Mouse (Mus musculus) neural tube, embryonic 12.5 days (tissue): ENCODE data around the gene Olfr690. TPM values are rescaled to one million over a fixed set of nuclear protein-coding genes. Genes with fewer than 3 reads are reported as not detected.
"Not testable (repeated sequence)": the region's sequence is repeated elsewhere in the genome, so short reads cannot be mapped to it uniquely, and the experiment has no call there.

Experiments
- ATAC-seq: fragments of 200-750 bp; cut with Nextera tagmentation; 2 replicates; pipeline ENCODE4 v1.8.0; 2017; ENCODE audit warnings: low read depth, mild to moderate bottlenecking, moderate TSS enrichment, moderate library complexity; ENCODE audit not compliant: low FRiP score
- H3K27ac ChIP-seq: fragments of 300-500 bp; sonication (generic); 2 replicates; pipeline ENCODE4 v1.5.1; 2016
- H3K27me3 ChIP-seq: fragments of 300-500 bp; sonication (generic); replicated peaks from 2 replicates; pipeline ENCODE4 v1.6.1; 2016; ENCODE audit warnings: mild to moderate bottlenecking
- H3K36me3 ChIP-seq: fragments of 300-500 bp; sonication (generic); 2 replicates; pipeline ENCODE4 v1.6.1; 2016; ENCODE audit warnings: mild to moderate bottlenecking
- H3K4me1 ChIP-seq: fragments of 300-500 bp; sonication (generic); 2 replicates; pipeline ENCODE4 v1.6.1; 2016
- H3K4me2 ChIP-seq: fragments of 300-500 bp; sonication (generic); replicated peaks from 2 replicates; pipeline ENCODE4 v1.6.1; 2016; ENCODE audit warnings: mild to moderate bottlenecking
- H3K4me3 ChIP-seq: fragments of 300-500 bp; sonication (generic); 2 replicates; pipeline ENCODE4 v1.5.1; 2016
- H3K9ac ChIP-seq: fragments of 300-500 bp; sonication (generic); 2 replicates; pipeline ENCODE4 v1.6.1; 2016; ENCODE audit warnings: mild to moderate bottlenecking
- H3K9me3 ChIP-seq: fragments of 300-500 bp; sonication (generic); 2 replicates; pipeline ENCODE4 v1.6.1; 2016; ENCODE audit warnings: mild to moderate bottlenecking
- WGBS: fragments of 180-500 bp; shearing (Covaris S2); methylation state at CpG from one replicate; pipeline ENCODE4 v1.1.7; 2016; 5-methylcytosine and 5-hydroxymethylcytosine counted together
- polyA plus RNA-seq: library from polyadenylated mRNA; unstranded; fragments of >200 nt; fragmentation: Nextera tagmentation; extraction: Ambion mirVana; gene quantifications from 2 replicates; pipeline ENCODE4 v1.2.1, GENCODE M21; 2016

The Olfr690 gene
- not detected in 2 replicates for polyA plus RNA-seq

- WGBS: 87% methylated on average over 1 of the region's 1 CpGs
- Histone ChIP-seq H3K4me1 (no peaks in the 10 kb centered on the region), H3K4me2 (no peak within 1 kb of the TSS), H3K4me3 (no peak within 1 kb of the TSS), H3K9ac (no peak within 1 kb of the TSS), H3K36me3 (no peaks in the 10 kb centered on the region), H3K27ac (no peak within 1 kb of the TSS), H3K9me3 (no peaks in the 10 kb centered on the region), H3K27me3 (no peaks in the 10 kb centered on the region)
- no peak for ATAC-seq
Measured at GRCm38 (mm10) chr7:105334004-105334403, at the start of gene Olfr690. TSS of gene Olfr690 (minus strand) at chr7:105334104.

DNA sequence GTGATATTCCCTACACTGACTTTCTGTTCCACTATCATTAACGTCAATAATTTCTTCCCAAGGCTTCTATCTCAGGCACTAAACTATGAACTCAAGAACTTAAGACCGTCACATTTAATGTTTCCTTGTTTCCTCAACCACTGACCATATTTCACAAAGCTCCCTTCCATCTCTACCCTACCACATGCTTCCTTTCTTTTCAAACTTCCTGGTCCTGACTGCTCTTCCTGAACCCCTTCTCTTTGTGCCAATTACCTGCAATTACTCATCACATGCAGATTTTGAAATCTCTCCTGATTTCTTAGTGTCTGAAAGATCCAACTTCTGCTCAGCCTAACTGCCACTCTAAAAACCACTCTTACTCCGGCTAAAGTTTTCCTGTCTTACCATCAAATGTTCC is 46.4 kb upstream of the Olfr690 start:
- Histone ChIP-seq H3K4me1 (no peaks in the 10 kb centered on the region), H3K36me3 (peaks cover 76% of the 10 kb centered on the region)
- no peak for ATAC-seq

GRCm38 (mm10) chr7:105374866-105375265 is 41.0 kb upstream of the Olfr690 start, which contains the start of gene Gm5901:
TSS of gene Gm5901 (plus strand) at chr7:105375038.
- H3K9ac ChIP-seq: no peak within 1 kb of the TSS
- no peaks in the 10 kb centered on the region for H3K4me1 ChIP-seq
- peaks cover 59% of the 10 kb centered on the region for H3K36me3 ChIP-seq
- WGBS: 87% methylated on average over 1 of the region's 1 CpGs
- no peak within 1 kb of the TSS for H3K27ac ChIP-seq
- no peaks in the 10 kb centered on the region for H3K9me3 ChIP-seq
- H3K4me3 ChIP-seq: no peak within 1 kb of the TSS
- no peak for ATAC-seq
- H3K4me2 ChIP-seq: no peak within 1 kb of the TSS
- no peaks in the 10 kb centered on the region for H3K27me3 ChIP-seq

More for the DNA sequence above, 46.4 kb upstream of the Olfr690 start:
- Histone ChIP-seq H3K4me3 (no peak overlapping the region), H3K4me2 (no peak overlapping the region), H3K27ac (no peak overlapping the region), H3K9ac (no peak overlapping the region), H3K27me3 (no peaks in the 10 kb centered on the region), H3K9me3 (no peaks in the 10 kb centered on the region)
- WGBS: 97% methylated on average over 3 of the region's 3 CpGs

DNA sequence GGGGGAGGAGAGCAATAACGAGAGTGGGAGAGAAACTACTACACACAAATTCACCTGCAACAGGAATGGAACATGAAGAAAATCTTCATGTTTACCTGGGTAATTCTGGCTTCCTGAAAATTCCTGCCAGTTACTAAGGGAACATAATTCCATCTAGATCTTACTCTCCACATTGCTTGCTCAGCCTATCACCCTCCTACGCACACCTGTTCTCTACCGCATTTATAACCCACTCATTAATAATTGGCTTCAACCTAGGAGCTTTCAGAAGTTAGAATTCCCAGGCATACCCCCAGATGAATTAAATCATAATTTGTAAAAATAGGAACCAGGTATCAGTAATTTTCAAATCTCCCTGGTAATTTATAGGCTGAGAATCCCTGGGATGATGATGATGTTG is 40.1 kb upstream of the Olfr690 start:
- Histone ChIP-seq H3K4me2 (no peak overlapping the region), H3K9me3 (no peaks in the 10 kb centered on the region), H3K36me3 (peaks cover 50% of the 10 kb centered on the region), H3K27ac (no peak overlapping the region), H3K9ac (no peak overlapping the region), H3K27me3 (no peaks in the 10 kb centered on the region), H3K4me3 (no peak overlapping the region), H3K4me1 (no peaks in the 10 kb centered on the region)
- WGBS: 95% methylated on average over 3 of the region's 3 CpGs
- no peak for ATAC-seq

DNA sequence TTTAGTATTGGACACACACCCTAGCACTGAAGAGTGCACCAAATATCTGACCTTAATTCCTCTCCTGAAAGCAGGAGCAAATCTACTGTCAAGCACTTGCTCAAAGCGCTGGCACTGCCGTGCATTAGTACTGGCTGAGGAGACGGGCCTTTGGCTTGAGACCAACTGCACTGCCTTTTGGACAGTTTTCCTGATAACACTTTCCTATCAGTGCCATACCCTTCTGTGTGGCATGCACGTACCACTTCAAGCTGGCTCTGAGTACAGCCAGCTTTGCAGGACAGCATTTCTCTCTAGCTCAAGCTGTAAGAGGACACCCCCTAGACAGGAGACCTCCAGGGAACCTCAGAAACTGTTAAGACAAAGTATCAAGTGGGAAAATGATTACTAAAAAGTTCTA is 39.6 kb upstream of the Olfr690 start:
- Histone ChIP-seq H3K9me3 (no peaks in the 10 kb centered on the region), H3K36me3 (peaks cover 46% of the 10 kb centered on the region), H3K4me2 (no peak overlapping the region), H3K27ac (no peak overlapping the region), H3K9ac (no peak overlapping the region), H3K4me3 (no peak overlapping the region), H3K27me3 (no peaks in the 10 kb centered on the region), H3K4me1 (no peaks in the 10 kb centered on the region)
- no peak for ATAC-seq
- WGBS: 95% methylated on average over 4 of the region's 4 CpGs

- no peak for ATAC-seq
- H3K9ac ChIP-seq: no peak overlapping the region
- WGBS: 78% methylated on average over 1 of the region's 1 CpGs
- no peaks in the 10 kb centered on the region for H3K27me3 ChIP-seq
- no peak overlapping the region for H3K4me3 ChIP-seq
- H3K9me3 ChIP-seq: no peaks in the 10 kb centered on the region
- H3K36me3 ChIP-seq: peaks cover 40% of the 10 kb centered on the region
- H3K4me2 ChIP-seq: no peak overlapping the region
- H3K27ac ChIP-seq: no peak overlapping the region
- no peaks in the 10 kb centered on the region for H3K4me1 ChIP-seq
Measured at GRCm38 (mm10) chr7:105372912-105373311, 39.0 kb upstream of the Olfr690 start.

GRCm38 (mm10) chr7:105368521-105368920 is 34.6 kb upstream of the Olfr690 start:
- H3K4me3 ChIP-seq: no peak overlapping the region
- H3K4me2 ChIP-seq: no peak overlapping the region
- 90% methylated on average over 4 of the region's 4 CpGs for WGBS
- no peaks in the 10 kb centered on the region for H3K9me3 ChIP-seq
- no peaks in the 10 kb centered on the region for H3K4me1 ChIP-seq
- H3K36me3 ChIP-seq: peaks cover 15% of the 10 kb centered on the region
- H3K9ac ChIP-seq: no peak overlapping the region
- H3K27me3 ChIP-seq: no peaks in the 10 kb centered on the region
- ATAC-seq: no peak
- H3K27ac ChIP-seq: no peak overlapping the region

DNA sequence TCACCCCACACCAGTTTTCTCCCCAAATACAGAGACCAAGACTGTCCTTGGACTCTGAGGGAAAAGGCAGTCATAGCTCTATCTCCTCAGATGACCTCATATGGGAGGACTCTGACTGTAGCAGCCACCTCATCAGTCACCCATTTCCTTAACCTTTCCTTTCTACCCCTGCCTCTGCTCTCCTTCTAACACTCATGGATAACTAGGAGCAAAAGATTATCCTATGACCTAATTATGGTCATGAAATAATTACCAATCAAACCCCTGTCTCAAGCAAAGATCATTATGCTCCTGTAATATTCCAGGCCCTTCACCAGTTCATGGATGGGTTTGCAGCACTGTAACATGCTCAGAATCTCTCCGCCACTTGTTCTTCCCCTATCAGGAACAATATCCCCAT is 34.0 kb upstream of the Olfr690 start, which contains the start of gene Olfr692:
Gene Olfr692 (plus strand): TSS at position 301 of the 400 bp plus-strand sequence.
- no peaks in the 10 kb centered on the region for H3K4me1 ChIP-seq
- no peak within 1 kb of the TSS for H3K4me2 ChIP-seq
- WGBS: 98% methylated on average over 1 of the region's 1 CpGs
- H3K9ac ChIP-seq: no peak within 1 kb of the TSS
- ATAC-seq: no peak
- no peak within 1 kb of the TSS for H3K4me3 ChIP-seq
- no peak within 1 kb of the TSS for H3K27ac ChIP-seq
- H3K9me3 ChIP-seq: no peaks in the 10 kb centered on the region
- no peaks in the 10 kb centered on the region for H3K27me3 ChIP-seq
- H3K36me3 ChIP-seq: peaks cover 11% of the 10 kb centered on the region

DNA sequence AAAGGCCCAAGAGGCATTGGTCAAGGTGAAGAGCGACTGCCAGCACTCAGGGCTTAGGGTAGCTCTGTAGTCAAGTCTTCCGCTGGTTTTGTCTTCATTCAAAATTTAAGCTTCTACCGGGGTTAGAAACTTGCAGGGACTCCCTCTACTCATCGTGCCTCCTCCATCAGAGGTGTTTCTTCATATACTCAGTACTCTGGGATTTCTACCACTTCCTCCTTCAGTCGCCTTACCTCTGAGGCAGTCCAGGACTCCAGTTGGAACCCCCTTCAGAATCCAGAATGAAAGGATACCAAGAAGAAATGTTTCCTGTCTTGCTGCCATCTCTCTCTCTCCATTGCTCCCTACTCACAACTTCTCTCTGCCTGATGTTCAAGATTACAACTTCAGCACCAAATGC is 33.4 kb upstream of the Olfr690 start:
- ATAC-seq: no peak
- WGBS: 87% methylated on average over 5 of the region's 5 CpGs

DNA sequence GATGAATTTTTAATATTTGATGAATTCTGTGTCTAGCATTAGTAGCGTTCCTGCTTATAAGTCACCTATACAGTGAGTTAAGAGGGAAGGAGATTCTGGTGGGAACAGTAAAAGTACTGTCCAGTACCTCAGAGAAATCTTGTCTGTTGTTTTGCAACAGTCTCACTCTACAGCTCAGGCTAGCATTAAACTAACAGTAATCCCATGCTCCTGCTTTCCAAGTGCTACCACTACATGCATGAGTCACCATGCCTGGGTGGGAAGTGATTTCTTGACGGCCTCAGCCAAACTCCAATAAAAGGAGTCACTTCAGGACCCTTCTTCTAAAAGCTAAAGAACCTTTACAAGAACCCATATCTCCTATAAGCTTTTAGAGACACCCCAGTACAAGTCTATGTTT is 27.8 kb upstream of the Olfr690 start:
- H3K4me3 ChIP-seq: no peak overlapping the region
- no peaks in the 10 kb centered on the region for H3K9me3 ChIP-seq
- ATAC-seq: no peak
- H3K27ac ChIP-seq: no peak overlapping the region
- no peaks in the 10 kb centered on the region for H3K27me3 ChIP-seq
- H3K4me1 ChIP-seq: no peaks in the 10 kb centered on the region
- H3K4me2 ChIP-seq: no peak overlapping the region
- no peaks in the 10 kb centered on the region for H3K36me3 ChIP-seq
- no peak overlapping the region for H3K9ac ChIP-seq
- WGBS: 84% methylated on average over 2 of the region's 2 CpGs

More for the DNA sequence above, 33.4 kb upstream of the Olfr690 start:
- Histone ChIP-seq H3K4me2 (no peak overlapping the region), H3K9ac (no peak overlapping the region), H3K4me1 (no peaks in the 10 kb centered on the region), H3K9me3 (no peaks in the 10 kb centered on the region), H3K27me3 (no peaks in the 10 kb centered on the region), H3K36me3 (peaks cover 8% of the 10 kb centered on the region), H3K4me3 (no peak overlapping the region), H3K27ac (no peak overlapping the region)

DNA sequence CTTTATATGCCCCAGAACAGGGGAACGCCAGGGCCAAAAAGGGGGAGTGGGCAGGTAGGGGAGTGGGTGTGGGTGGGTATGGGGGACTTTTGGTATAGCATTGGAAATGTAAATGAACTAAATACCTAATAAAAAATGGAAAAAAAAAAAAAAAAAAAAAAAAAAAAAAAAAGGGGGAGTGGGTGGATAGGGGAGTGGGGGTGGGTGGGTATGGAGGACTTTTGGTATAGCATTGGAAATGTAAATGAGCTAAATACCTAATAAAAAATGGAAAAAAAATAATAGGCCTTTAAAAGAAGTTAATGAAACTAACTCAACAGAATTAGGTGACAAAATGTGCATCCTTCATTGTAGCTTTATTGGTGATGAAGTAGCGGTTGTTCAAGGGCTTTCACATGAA is 22.6 kb upstream of the Olfr690 start:
- H3K9ac ChIP-seq, H3K4me2 ChIP-seq, H3K4me1 ChIP-seq, H3K27me3 ChIP-seq, H3K9me3 ChIP-seq, H3K4me3 ChIP-seq, H3K27ac ChIP-seq, H3K36me3 ChIP-seq: not testable (repeated sequence)
- 89% methylated on average over 1 of the region's 2 CpGs for WGBS
- ATAC-seq: peak; percentile 97

DNA sequence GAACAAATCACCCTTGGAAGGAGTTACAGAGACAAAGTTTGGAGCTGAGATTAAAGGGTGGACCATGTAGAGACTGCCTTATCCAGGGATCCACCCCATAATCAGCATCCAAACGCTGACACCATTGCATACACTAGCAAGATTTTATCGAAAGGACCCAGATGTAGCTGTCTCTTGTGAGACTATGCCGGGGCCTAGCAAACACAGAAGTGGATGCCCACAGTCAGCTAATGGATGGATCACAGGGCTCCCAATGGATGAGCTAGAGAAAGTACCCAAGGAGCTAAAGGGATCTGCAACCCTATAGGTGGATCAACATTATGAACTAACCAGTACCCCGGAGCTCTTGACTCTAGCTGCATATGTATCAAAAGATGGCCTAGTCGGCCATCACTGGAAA is 22.2 kb upstream of the Olfr690 start:
- H3K27me3 ChIP-seq, H3K9me3 ChIP-seq, H3K4me2 ChIP-seq, H3K36me3 ChIP-seq, H3K27ac ChIP-seq, H3K4me3 ChIP-seq, H3K9ac ChIP-seq, H3K4me1 ChIP-seq: not testable (repeated sequence)
- ATAC-seq: peak; percentile 75; the same call in 1 of the 2 replicates
- no CpG with 5 or more reads among the region's 5 CpGs for WGBS

DNA sequence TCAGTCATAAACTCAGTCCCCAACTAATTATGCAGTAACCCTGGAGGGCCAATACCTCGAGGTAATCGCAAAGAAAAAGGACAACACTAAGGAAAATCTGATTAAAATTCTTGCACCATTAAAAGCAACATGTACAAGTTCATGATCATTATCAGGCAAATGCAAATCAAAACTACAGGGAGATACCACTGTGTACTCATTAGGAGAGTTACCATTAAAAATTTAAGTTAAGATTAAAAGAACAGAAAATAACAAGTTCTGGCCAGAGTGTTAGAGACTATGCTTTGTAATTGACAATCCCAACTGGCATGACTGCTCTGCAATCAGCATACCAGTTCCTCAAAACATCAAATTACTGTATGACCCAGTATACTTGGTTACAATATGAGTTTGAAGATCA is 8.8 kb upstream of the Olfr690 start:
- Histone ChIP-seq H3K4me3 (no peak overlapping the region), H3K9me3 (no peaks in the 10 kb centered on the region), H3K36me3 (no peaks in the 10 kb centered on the region), H3K4me1 (no peaks in the 10 kb centered on the region), H3K27ac (no peak overlapping the region), H3K4me2 (no peak overlapping the region), H3K27me3 (no peaks in the 10 kb centered on the region), H3K9ac (no peak overlapping the region)
- 85% methylated on average over 2 of the region's 2 CpGs for WGBS
- ATAC-seq: no peak
